Mouse (Mus musculus): ENCODE results near the gene Nav2. TPM values are rescaled to one million over a fixed set of nuclear protein-coding genes. Genes with fewer than 3 reads are reported as not detected.

The Nav2 gene
- polyA plus RNA-seq, 1 experiment from 2014 or later: 25.6 TPM

DNA sequence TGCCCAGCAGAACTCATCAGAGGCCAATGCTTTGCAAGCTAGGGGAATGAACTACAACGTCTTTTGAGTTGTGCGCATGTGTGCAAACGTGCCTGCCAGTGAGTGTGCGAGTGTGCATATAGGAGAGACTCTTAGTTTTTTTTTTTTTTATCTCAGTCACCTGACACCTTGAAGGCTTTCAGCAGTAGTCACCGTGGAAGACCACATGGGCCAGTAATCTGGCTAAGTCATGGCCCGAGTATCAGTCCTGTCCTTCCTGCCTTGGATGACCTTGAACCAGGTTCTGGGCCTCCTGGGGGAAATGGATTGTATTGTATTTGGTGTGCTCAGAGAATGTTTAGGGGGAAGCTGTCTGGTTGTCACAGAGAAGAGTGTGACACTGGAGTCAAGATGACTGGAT lies 625.7 kb downstream of the Nav2 start:
- no peak overlapping the region for H3K27ac ChIP-seq
- H3K9me3 ChIP-seq: no peaks in the 10 kb centered on the region
- no peaks in the 10 kb centered on the region for H3K27me3 ChIP-seq (ENCODE audit: insufficient read depth, poor library complexity, severe bottlenecking)
- no peak overlapping the region for H3K4me3 ChIP-seq
- H3K4me1 ChIP-seq (replicated peaks): 0 out of 2 replicates have a peak, but pooled peaks cover 9% of the 10 kb centered on the region
- DNase-seq (ENCODE audit: low spot score): no peak
- H3K36me3 ChIP-seq: peaks cover 7% of the 10 kb centered on the region; the same call in 1 of the 2 replicates
- WGBS: 85% methylated on average over 6 of the region's 6 CpGs

- no peaks in the 10 kb centered on the region for H3K9me3 ChIP-seq
- no peaks in the 10 kb centered on the region; the same call in 1 of the 2 replicates for H3K27me3 ChIP-seq (ENCODE audit: insufficient read depth, poor library complexity, severe bottlenecking)
- H3K36me3 ChIP-seq: peaks cover 15% of the 10 kb centered on the region; the same call in 1 of the 2 replicates
- H3K4me3 ChIP-seq: no peak overlapping the region
- no peak for DNase-seq (ENCODE audit: low spot score)
- peaks cover 25% of the 10 kb centered on the region for H3K4me1 ChIP-seq (replicated peaks)
- 77% methylated on average over 5 of the region's 5 CpGs for WGBS
- no peak overlapping the region for H3K27ac ChIP-seq
These were observed 629.8 kb downstream of the Nav2 start for GRCm38 (mm10) chr7:49538360-49538759.

GRCm38 (mm10) chr7:49540181-49540580 lies 631.7 kb downstream of the Nav2 start:
- peaks cover 36% of the 10 kb centered on the region for H3K4me1 ChIP-seq (replicated peaks)
- H3K9me3 ChIP-seq: no peaks in the 10 kb centered on the region
- H3K4me3 ChIP-seq: no peak overlapping the region
- H3K36me3 ChIP-seq: peaks cover 15% of the 10 kb centered on the region; the same call in 1 of the 2 replicates
- DNase-seq (ENCODE audit: low spot score): no peak
- no peaks in the 10 kb centered on the region; the same call in 1 of the 2 replicates for H3K27me3 ChIP-seq (ENCODE audit: insufficient read depth, poor library complexity, severe bottlenecking)
- H3K27ac ChIP-seq: 0 out of 2 replicates have a peak overlapping the region, but pooled peaks have one; percentile 8
- 64% methylated on average over 9 of the region's 9 CpGs for WGBS

- 86% methylated on average over 3 of the region's 3 CpGs for WGBS
These were observed 633.6 kb downstream of the Nav2 start for GRCm38 (mm10) chr7:49542135-49542534.

GRCm38 (mm10) chr7:49544775-49545705 lies 636.5 kb downstream of the Nav2 start:
- Histone ChIP-seq H3K27ac (peak overlapping the region; percentile 79), H3K27me3 (ENCODE audit: insufficient read depth, poor library complexity, severe bottlenecking) (no peaks in the 10 kb centered on the region), H3K4me1 (replicated peaks) (peaks cover 33% of the 10 kb centered on the region), H3K36me3 (peaks cover 47% of the 10 kb centered on the region), H3K4me3 (no peak overlapping the region), H3K9me3 (no peaks in the 10 kb centered on the region)
- peak; percentile 27 for DNase-seq (ENCODE audit: low spot score)
- 29% methylated on average over 11 of the region's 11 CpGs for WGBS

More at GRCm38 (mm10) chr7:49542135-49542534, 633.6 kb downstream of the Nav2 start:
- Histone ChIP-seq H3K36me3 (peaks cover 24% of the 10 kb centered on the region), H3K9me3 (no peaks in the 10 kb centered on the region), H3K4me1 (replicated peaks) (peaks cover 41% of the 10 kb centered on the region), H3K27me3 (ENCODE audit: insufficient read depth, poor library complexity, severe bottlenecking) (no peaks in the 10 kb centered on the region; the same call in 1 of the 2 replicates), H3K4me3 (no peak overlapping the region), H3K27ac (no peak overlapping the region)
- no peak for DNase-seq (ENCODE audit: low spot score)

DNA sequence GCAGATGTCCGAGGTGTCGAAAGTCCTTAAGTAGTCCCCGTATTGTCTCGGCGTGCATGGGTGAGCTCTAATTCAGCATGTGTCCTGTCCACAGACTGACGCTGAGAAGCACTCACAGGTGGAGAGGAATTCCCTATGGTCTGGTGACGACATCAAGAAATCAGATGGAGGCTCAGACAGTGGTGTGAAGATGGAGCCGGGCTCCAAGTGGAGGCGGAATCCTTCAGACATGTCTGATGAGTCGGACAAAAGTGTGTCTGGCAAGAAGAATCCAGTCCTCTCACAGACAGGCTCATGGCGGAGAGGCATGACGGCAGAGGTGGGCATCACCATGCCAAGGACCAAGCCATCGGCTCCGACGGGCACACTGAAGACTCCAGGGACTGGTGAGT lies 637.2 kb downstream of the Nav2 start:
- DNase-seq (ENCODE audit: low spot score): no peak
- 78% methylated on average over 15 of the region's 15 CpGs for WGBS
- peak overlapping the region; percentile 79; the same call in 1 of the 2 replicates for H3K27ac ChIP-seq
- H3K27me3 ChIP-seq (ENCODE audit: insufficient read depth, poor library complexity, severe bottlenecking): no peaks in the 10 kb centered on the region
- no peaks in the 10 kb centered on the region for H3K9me3 ChIP-seq
- no peak overlapping the region for H3K4me3 ChIP-seq
- H3K4me1 ChIP-seq (replicated peaks): peaks cover 26% of the 10 kb centered on the region
- peaks cover 45% of the 10 kb centered on the region for H3K36me3 ChIP-seq

DNA sequence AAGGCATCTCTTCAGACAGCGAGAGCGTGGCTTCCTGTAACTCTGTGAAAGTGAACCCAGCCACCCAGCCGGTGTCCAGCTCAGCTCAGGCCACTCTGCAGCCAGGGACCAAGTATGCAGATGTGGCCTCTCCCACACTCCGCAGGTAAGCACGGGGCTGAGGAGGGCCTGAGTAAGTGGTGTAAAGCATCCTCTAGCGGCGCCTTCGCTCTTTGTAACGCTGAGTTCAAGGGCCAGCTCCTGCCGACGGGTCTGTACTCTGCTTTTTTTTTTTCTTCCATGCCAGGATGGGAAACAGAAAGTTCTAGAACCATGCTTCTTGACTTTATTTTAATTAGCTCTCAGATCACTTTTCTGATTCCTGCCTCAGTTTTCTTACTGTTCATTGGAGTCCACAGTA lies 639.9 kb downstream of the Nav2 start:
- Histone ChIP-seq H3K27ac (no peak overlapping the region), H3K27me3 (ENCODE audit: insufficient read depth, poor library complexity, severe bottlenecking) (no peaks in the 10 kb centered on the region), H3K4me3 (no peak overlapping the region), H3K9me3 (no peaks in the 10 kb centered on the region), H3K36me3 (peaks cover 62% of the 10 kb centered on the region), H3K4me1 (replicated peaks) (peaks cover 34% of the 10 kb centered on the region)
- WGBS: 90% methylated on average over 11 of the region's 11 CpGs
- no peak for DNase-seq (ENCODE audit: low spot score)

- Histone ChIP-seq H3K27me3 (ENCODE audit: insufficient read depth, poor library complexity, severe bottlenecking) (no peaks in the 10 kb centered on the region), H3K36me3 (peaks cover 67% of the 10 kb centered on the region), H3K4me3 (no peak overlapping the region), H3K9me3 (no peaks in the 10 kb centered on the region), H3K27ac (peak overlapping the region; percentile 47), H3K4me1 (replicated peaks) (peaks cover 18% of the 10 kb centered on the region)
- 58% methylated on average over 11 of the region's 11 CpGs for WGBS
- DNase-seq (ENCODE audit: low spot score): peak; percentile 28
These were observed 644.9 kb downstream of the Nav2 start for GRCm38 (mm10) chr7:49553236-49553981.

DNA sequence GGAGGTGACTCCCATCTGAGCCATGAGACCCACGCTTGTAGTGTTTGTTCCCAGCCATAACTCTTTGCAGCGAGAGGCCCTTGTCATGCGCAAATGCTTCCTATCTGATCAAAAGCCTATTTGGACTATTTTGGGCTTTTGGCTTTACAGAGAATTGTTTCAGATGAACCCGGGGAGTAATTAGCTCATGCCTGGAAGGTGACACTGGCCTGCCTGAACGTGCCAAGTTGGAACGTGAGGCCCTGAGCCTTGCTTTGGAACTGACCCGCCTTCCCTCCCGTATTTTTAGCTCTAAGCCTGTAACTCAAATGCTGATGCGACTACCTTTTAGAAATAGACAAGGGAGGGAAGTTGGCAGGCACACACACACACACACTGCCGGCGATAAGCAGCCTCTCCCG lies 649.7 kb downstream of the Nav2 start:
- Histone ChIP-seq H3K4me3 (no peak overlapping the region), H3K9me3 (no peaks in the 10 kb centered on the region), H3K27me3 (ENCODE audit: insufficient read depth, poor library complexity, severe bottlenecking) (no peaks in the 10 kb centered on the region), H3K36me3 (peaks cover 64% of the 10 kb centered on the region), H3K4me1 (replicated peaks) (peaks cover 7% of the 10 kb centered on the region), H3K27ac (no peak overlapping the region)
- no peak for DNase-seq (ENCODE audit: low spot score)
- 92% methylated on average over 12 of the region's 12 CpGs for WGBS

- Histone ChIP-seq H3K27me3 (ENCODE audit: insufficient read depth, poor library complexity, severe bottlenecking) (no peaks in the 10 kb centered on the region), H3K9me3 (no peaks in the 10 kb centered on the region), H3K4me3 (no peak overlapping the region), H3K4me1 (replicated peaks) (peaks cover under 1% of the 10 kb centered on the region; the same call in 1 of the 2 replicates), H3K27ac (no peak overlapping the region), H3K36me3 (peaks cover 66% of the 10 kb centered on the region)
- no peak for DNase-seq (ENCODE audit: low spot score)
- 91% methylated on average over 5 of the region's 5 CpGs for WGBS
These were observed 650.4 kb downstream of the Nav2 start for GRCm38 (mm10) chr7:49558895-49559294.

- no peak overlapping the region for H3K27ac ChIP-seq
- 80% methylated on average over 4 of the region's 4 CpGs for WGBS
- H3K36me3 ChIP-seq: peaks cover 71% of the 10 kb centered on the region
- H3K4me1 ChIP-seq (replicated peaks): no peaks in the 10 kb centered on the region; the same call in 1 of the 2 replicates
- DNase-seq (ENCODE audit: low spot score): no peak
- no peaks in the 10 kb centered on the region for H3K9me3 ChIP-seq
- H3K27me3 ChIP-seq (ENCODE audit: insufficient read depth, poor library complexity, severe bottlenecking): no peaks in the 10 kb centered on the region
- H3K4me3 ChIP-seq: no peak overlapping the region
These were observed 651.5 kb downstream of the Nav2 start for GRCm38 (mm10) chr7:49560012-49560411.

DNA sequence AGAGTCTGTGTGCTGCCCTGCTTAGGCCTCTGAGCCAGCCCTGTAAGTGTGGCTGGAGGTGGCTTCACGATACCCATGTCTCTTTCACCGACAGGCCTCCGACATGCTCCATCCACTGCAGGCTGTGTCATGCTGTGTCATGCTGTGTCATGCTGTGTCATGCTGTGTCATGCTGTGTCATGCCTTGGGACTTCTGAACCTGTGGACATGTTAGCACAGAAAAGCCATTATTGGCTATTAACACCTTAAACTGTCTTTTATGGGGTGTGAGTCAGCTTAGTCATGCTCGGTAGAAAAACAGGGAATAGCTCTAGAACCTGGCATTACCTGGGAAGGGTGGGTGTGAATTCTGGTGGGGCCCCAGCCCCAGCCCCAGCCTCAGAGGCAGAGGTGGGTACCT lies 653.9 kb downstream of the Nav2 start:
- Histone ChIP-seq H3K4me1 (replicated peaks) (0 out of 2 replicates have a peak, but pooled peaks cover 8% of the 10 kb centered on the region), H3K36me3 (peaks cover 85% of the 10 kb centered on the region), H3K4me3 (no peak overlapping the region), H3K27ac (no peak overlapping the region), H3K27me3 (ENCODE audit: insufficient read depth, poor library complexity, severe bottlenecking) (no peaks in the 10 kb centered on the region), H3K9me3 (no peaks in the 10 kb centered on the region)
- WGBS: 91% methylated on average over 4 of the region's 4 CpGs
- no peak for DNase-seq (ENCODE audit: low spot score)

Measured in hindbrain, embryonic 10.5 days (tissue).